Mouse (Mus musculus) cerebellum, adult 9-11 months (tissue): ENCODE measurements around the gene Csk.

ENCODE experiments used
- DNase-seq: peaks from one replicate; pipeline ENCODE4 v3.0.0; 2022

Gene Csk

DNA sequence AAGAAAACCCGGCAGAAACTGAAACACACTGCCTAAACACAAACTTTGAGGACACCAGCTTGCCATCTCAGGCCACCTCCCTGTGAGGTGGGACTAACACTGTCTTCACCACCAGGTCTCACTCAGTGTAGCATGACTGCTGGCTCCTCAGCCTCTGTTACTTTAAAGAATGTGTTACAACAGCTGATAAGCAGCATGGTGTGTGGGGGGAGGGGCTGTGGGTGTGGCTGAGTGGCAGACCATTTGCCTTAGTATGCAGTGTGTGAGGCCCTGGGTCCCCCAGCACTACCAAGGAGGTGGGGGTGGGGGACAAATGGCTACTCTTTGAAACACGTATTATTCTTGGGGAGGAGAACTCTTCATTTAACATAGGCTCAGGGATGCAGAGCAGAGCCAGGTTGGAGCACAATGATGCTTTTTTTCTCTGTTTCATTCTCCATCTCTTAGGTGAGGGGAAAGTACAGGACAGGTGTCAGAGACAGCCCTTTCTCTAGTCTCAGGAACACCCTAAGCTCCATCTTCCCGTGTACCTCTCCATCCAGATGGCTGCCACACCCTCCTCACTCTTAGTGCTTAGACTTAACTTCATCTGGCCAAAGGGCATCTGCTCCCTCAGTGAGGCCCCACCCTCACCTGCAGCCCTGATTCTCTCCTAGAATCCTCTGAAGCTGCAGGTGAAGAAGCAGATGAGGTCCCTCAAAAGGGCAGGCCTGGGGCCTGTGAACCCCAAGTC lies 52.6 kb downstream of the Csk start:
- no peak for DNase-seq

- no peak for DNase-seq
These were observed 54.4 kb downstream of the Csk start for GRCm38 (mm10) chr9:57598851-57599563.

- DNase-seq, result no peak
These were observed 55.5 kb downstream of the Csk start for GRCm38 (mm10) chr9:57597929-57598382.

DNA sequence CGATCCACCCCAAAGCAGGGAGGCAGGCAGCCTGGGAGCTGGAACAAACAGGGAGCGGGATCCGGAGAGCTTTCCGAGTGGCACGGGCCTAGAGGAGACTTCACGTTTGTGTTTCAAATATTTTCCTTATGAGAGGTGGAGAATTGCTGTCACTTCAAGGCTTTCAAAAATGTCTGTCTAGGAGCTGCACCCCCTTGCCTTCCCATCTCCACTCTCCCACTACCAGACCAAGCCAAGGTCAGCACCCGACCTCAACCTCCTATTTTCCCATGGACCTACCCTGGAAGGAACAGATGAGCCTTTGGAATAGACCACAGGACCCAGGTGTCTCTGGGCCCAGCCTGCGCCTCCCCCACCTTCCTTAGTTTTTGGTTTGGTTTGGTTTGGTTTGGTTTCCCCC lies 56.2 kb downstream of the Csk start:
- no peak for DNase-seq

- DNase-seq, result no peak
These were observed 59.3 kb downstream of the Csk start for GRCm38 (mm10) chr9:57594174-57594509.

- no peak for DNase-seq
These were observed 59.8 kb downstream of the Csk start for GRCm38 (mm10) chr9:57593454-57594173.

GRCm38 (mm10) chr9:57590726-57591125 lies 62.7 kb downstream of the Csk start:
- no peak for DNase-seq

DNA sequence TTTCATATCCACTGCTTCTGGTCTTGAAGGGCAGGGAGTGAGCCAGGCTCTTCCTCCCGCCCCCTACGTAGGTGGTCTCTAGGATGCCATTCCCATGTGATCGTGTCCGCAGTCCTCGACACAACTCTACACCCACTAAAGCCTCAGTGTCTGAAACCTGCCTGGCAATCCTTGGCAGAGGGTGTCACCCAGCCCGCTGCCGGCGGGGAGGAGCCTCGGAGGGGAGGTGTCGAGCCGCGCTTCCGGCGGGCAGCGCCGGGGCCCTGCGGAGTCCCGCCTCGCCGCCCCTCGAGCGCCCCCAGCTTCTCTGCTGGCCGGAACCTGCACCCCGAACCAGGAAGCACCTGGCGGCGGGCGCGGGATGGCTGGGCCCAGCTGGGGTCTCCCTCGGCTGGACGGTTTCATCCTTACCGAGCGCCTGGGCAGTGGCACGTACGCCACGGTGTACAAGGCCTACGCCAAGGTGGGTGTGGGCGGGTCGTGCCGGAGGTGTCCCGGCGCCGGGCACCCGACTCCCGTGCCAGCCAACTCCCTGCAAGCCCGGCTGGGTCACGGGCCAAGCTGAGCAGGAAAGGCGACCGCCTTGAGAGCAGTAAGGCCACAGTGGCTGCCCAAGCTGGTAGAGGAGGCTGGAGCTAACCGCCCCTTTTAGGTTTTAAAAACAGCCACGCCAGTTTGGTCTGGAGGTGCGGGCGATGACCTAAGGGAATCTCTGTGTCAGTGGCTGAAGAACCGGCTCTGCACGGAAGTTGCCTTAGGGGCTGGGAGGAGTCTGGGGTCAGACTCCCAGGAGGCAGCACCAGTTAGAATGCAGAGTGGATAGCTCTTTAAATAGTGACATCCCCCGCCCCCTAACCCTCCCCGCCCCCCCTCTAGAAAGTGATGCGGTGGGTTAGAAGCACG lies 64.0 kb downstream of the Csk start, which contains the start of gene Ulk3:
Gene Ulk3, plus strand, starts transcription at position 229 of the 903 bp plus-strand sequence.
- peak; percentile 81 for DNase-seq

DNA sequence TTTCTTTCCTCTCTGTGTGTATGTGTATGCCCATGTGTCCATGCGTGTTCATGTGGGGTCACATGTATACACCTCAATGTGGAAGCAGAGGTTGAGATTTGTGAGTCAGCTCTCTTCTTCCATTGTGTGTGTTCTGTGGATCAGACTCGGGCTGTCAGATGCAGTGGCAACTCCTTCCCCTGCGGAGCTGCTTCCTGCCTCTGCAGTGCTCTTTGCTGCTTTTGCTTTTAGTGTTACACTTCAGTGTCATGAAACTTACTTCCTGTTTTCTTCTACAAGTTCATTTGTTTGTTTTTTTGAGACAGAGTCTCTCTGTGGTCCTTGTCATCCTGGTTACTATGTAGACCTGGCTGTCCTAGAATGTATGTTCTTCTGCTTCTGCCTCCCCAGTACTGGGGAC lies 68.4 kb downstream of the Csk start:
- no peak for DNase-seq

DNA sequence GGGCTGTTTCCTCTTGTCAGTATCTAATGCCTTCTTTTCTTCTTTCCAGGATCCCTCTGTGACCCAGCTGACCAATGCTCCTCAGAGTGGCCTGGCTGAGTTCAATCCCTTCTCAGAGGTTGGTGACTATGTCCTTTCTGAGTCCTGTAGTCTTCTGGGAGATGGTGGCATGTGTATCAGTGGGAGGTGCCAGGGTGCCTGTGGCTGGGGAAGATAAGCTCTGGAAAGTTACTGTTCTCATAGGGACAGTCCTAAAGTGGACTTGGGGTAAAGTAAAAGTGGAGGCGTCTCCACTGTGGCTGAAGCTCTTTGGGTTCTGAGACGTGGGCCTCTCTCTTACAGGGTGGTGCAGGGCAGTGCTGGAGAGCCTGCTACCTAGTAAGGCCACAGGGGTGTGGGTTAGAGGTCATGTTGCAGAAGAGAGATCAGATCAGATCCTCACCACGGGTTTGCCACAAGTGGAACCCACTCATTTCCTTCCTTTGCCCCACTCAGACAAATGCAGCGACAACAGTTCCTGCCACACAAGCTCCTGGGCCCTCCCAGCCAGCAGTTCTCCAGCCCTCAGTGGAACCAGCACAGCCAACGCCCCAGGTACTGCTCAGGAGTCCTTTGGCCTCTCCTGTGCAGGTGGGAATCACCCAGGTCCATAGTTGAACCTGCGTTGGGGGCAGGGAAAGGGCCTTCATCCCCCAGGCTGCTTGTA lies 76.1 kb downstream of the Csk start:
- no peak for DNase-seq
